Mouse (Mus musculus): ENCODE measurements around the gene Vmn1r213. TPM values are rescaled to one million over a fixed set of nuclear protein-coding genes. Genes with fewer than 3 reads are reported as not detected.

The Vmn1r213 gene
- not detected for total RNA-seq (2021)
- long read RNA-seq, experiment 1: 0 reads
- long read RNA-seq, experiment 2: 0 reads

- intact Hi-C loops (cut with DNase I; ENCODE audit: low total_unique reads): no loop called here
- DNase-seq: no peak
Observed at GRCm38 (mm10) chr13:23007356-23007755, at the start of gene Vmn1r213. Gene Vmn1r213 (plus strand): TSS chr13:23007656.

- DNase-seq: no peak
- intact Hi-C loops (cut with DNase I; ENCODE audit: low total_unique reads): no loop called here
Observed at GRCm38 (mm10) chr13:22990214-22990891, 17.1 kb upstream of the Vmn1r213 start.

GRCm38 (mm10) chr13:22992178-22992700 is 15.2 kb upstream of the Vmn1r213 start:
- DNase-seq: no peak
- intact Hi-C loops (cut with DNase I; ENCODE audit: low total_unique reads): no loop called here

GRCm38 (mm10) chr13:22992721-22993120 is 14.7 kb upstream of the Vmn1r213 start:
- intact Hi-C loops (cut with DNase I; ENCODE audit: low total_unique reads): no loop called here
- no peak for DNase-seq

- intact Hi-C loops (cut with DNase I; ENCODE audit: low total_unique reads): no loop called here
- no peak for DNase-seq
Observed at GRCm38 (mm10) chr13:23018158-23018557, 10.7 kb downstream of the Vmn1r213 start.

- intact Hi-C loops (cut with DNase I; ENCODE audit: low total_unique reads): no loop called here
- no peak for DNase-seq
Observed at GRCm38 (mm10) chr13:23024812-23025211, 17.4 kb downstream of the Vmn1r213 start.

GRCm38 (mm10) chr13:23030118-23030517 is 22.7 kb downstream of the Vmn1r213 start, which contains the start of gene Vmn1r214:
Gene Vmn1r214 (plus strand): TSS chr13:23030418.
- no peak for DNase-seq

GRCm38 (mm10) chr13:23057778-23058177 is 50.3 kb downstream of the Vmn1r213 start:
- intact Hi-C loops (cut with DNase I; ENCODE audit: low total_unique reads): no loop called here
- DNase-seq: no peak

More at GRCm38 (mm10) chr13:23030118-23030517, 22.7 kb downstream of the Vmn1r213 start, which contains the start of gene Vmn1r214:
- intact Hi-C loops (cut with DNase I; ENCODE audit: low total_unique reads): no loop called here

Other genes starting within 250 kb of the Vmn1r213 start
- not detected for gene Vmn1r208, start 230.3 kb upstream of the Vmn1r213 start, total RNA-seq (2021)
- gene Vmn1r209, start 198.0 kb upstream of the Vmn1r213 start, total RNA-seq (2021): not detected
- gene Vmn1r210, start 176.3 kb upstream of the Vmn1r213 start, total RNA-seq (2021): not detected
- not detected for gene Vmn1r211, start 150.1 kb upstream of the Vmn1r213 start, total RNA-seq (2021)
- gene Vmn1r212, start 123.5 kb upstream of the Vmn1r213 start, total RNA-seq (2021): not detected
- gene Vmn1r214, start 22.8 kb downstream of the Vmn1r213 start, total RNA-seq (2021): not detected
- not detected for gene Vmn1r215, start 60.4 kb downstream of the Vmn1r213 start, total RNA-seq (2021)
- gene Vmn1r217, start 110.6 kb downstream of the Vmn1r213 start, total RNA-seq (2021): not detected
- not detected for gene Vmn1r218, start 125.5 kb downstream of the Vmn1r213 start, total RNA-seq (2021)
- gene Vmn1r219, start 151.7 kb downstream of the Vmn1r213 start, total RNA-seq (2021): not detected
- not detected for gene Vmn1r220, start 180.3 kb downstream of the Vmn1r213 start, total RNA-seq (2021)
- not detected for gene Vmn1r221, start 206.5 kb downstream of the Vmn1r213 start, total RNA-seq (2021)
- gene Vmn1r222, start 228.3 kb downstream of the Vmn1r213 start, total RNA-seq (2021): not detected
- not detected for gene Vmn1r223, start 239.5 kb downstream of the Vmn1r213 start, total RNA-seq (2021)

Measured in gastrocnemius, postnatal 14 days (tissue).